Mouse (Mus musculus): ENCODE measurements around the gene Chst11.

GRCm38 (mm10) chr10:83135963-83136362 is 150.7 kb downstream of the Chst11 start:
- no peak for TF ChIP-seq CTCF (IDR thresholded peaks at IDR 0.05)
- no peak for TF ChIP-seq EP300 (IDR thresholded peaks at IDR 0.05)

Measured in lung, postnatal 0 days (tissue).